Mouse (Mus musculus) forebrain, embryonic 13.5 days (tissue): ENCODE measurements at regions not wholly inside any gene's neighbourhood (a gene's known extent, or its start where the extent isn't known, plus 50 kb on each side); places are given as distances from the start of the nearest gene placed in this dataset.
"Not testable (repeated sequence)": the region's sequence is repeated elsewhere in the genome, so short reads cannot be mapped to it uniquely, and the experiment has no call there.

ENCODE experiments used
- ATAC-seq: fragments of 200-750 bp; cut with Nextera tagmentation; 2 replicates; pipeline ENCODE4 v1.8.0; 2017
- H3K27ac ChIP-seq: fragments of 300-500 bp; sonication (generic); 2 replicates; pipeline ENCODE4 v1.5.1; 2015; ENCODE audit warnings: inconsistent platforms, mild to moderate bottlenecking, moderate library complexity
- H3K27me3 ChIP-seq: fragments of 300-500 bp; sonication (generic); 2 replicates; pipeline ENCODE4 v1.6.1; 2015; ENCODE audit warnings: mild to moderate bottlenecking, inconsistent platforms
- H3K36me3 ChIP-seq: fragments of 300-500 bp; sonication (generic); 2 replicates; pipeline ENCODE4 v1.6.1; 2015; ENCODE audit warnings: mild to moderate bottlenecking, inconsistent platforms; ENCODE audit not compliant: poor library complexity, severe bottlenecking
- H3K4me1 ChIP-seq: fragments of 300-500 bp; sonication (generic); 2 replicates; pipeline ENCODE4 v1.6.1; 2015; ENCODE audit warnings: inconsistent platforms
- H3K4me2 ChIP-seq: fragments of 300-500 bp; sonication (generic); 2 replicates; pipeline ENCODE4 v1.6.1; 2015; ENCODE audit warnings: inconsistent platforms, mild to moderate bottlenecking, moderate library complexity
- H3K4me3 ChIP-seq: fragments of 300-500 bp; sonication (generic); 2 replicates; pipeline ENCODE4 v1.5.1; 2015; ENCODE audit warnings: mild to moderate bottlenecking, inconsistent platforms
- H3K9ac ChIP-seq: fragments of 300-500 bp; sonication (generic); 2 replicates; pipeline ENCODE4 v1.6.1; 2015; ENCODE audit warnings: mild to moderate bottlenecking, inconsistent platforms
- H3K9me3 ChIP-seq: fragments of 300-500 bp; sonication (generic); replicated peaks from 2 replicates; pipeline ENCODE4 v1.6.1; 2016; ENCODE audit warnings: inconsistent platforms
- WGBS: fragments of 180-500 bp; shearing (Covaris S2); methylation state at CpG from one replicate; pipeline ENCODE4 v1.1.7; 2015; 5-methylcytosine and 5-hydroxymethylcytosine counted together

- H3K27me3 ChIP-seq, result no peaks in the 10 kb centered on the region
- H3K9me3 ChIP-seq, result no peaks in the 10 kb centered on the region
- no peak overlapping the region for H3K4me2 ChIP-seq
- H3K27ac ChIP-seq, result no peak overlapping the region
- no peak for ATAC-seq
- H3K4me3 ChIP-seq, result no peak overlapping the region
- H3K4me1 ChIP-seq, result no peaks in the 10 kb centered on the region
- no peak overlapping the region for H3K9ac ChIP-seq
- H3K36me3 ChIP-seq, result no peaks in the 10 kb centered on the region
These were observed 610.5 kb upstream of the Slc8a1 start for GRCm38 (mm10) chr17:82348636-82349035.

- H3K4me2 ChIP-seq, result no peak overlapping the region
- 95% methylated on average over 5 of the region's 5 CpGs for WGBS
- H3K9ac ChIP-seq, result no peak overlapping the region
- H3K36me3 ChIP-seq, result no peaks in the 10 kb centered on the region
- no peak overlapping the region for H3K4me3 ChIP-seq
- H3K27me3 ChIP-seq, result no peaks in the 10 kb centered on the region
- no peaks in the 10 kb centered on the region for H3K4me1 ChIP-seq
- H3K9me3 ChIP-seq, result no peaks in the 10 kb centered on the region
- H3K27ac ChIP-seq, result no peak overlapping the region
- no peak for ATAC-seq
These were observed 593.3 kb upstream of the Slc8a1 start for GRCm38 (mm10) chr17:82331429-82331828.

GRCm38 (mm10) chr17:82312191-82312590, 574.0 kb upstream of the Slc8a1 start:
- ATAC-seq, result no peak
- Histone ChIP-seq H3K4me3 (no peak overlapping the region), H3K27ac (no peak overlapping the region), H3K9ac (no peak overlapping the region), H3K4me1 (no peaks in the 10 kb centered on the region), H3K9me3 (no peaks in the 10 kb centered on the region), H3K4me2 (no peak overlapping the region), H3K36me3 (no peaks in the 10 kb centered on the region), H3K27me3 (no peaks in the 10 kb centered on the region)
- 69% methylated on average over 5 of the region's 5 CpGs for WGBS

GRCm38 (mm10) chr17:82306347-82306746, 568.2 kb upstream of the Slc8a1 start:
- Histone ChIP-seq H3K4me2 (no peak overlapping the region), H3K9ac (no peak overlapping the region), H3K9me3 (no peaks in the 10 kb centered on the region), H3K27ac (no peak overlapping the region), H3K36me3 (no peaks in the 10 kb centered on the region), H3K27me3 (no peaks in the 10 kb centered on the region), H3K4me1 (no peaks in the 10 kb centered on the region), H3K4me3 (no peak overlapping the region)
- ATAC-seq, result no peak

- Histone ChIP-seq H3K27me3 (no peaks in the 10 kb centered on the region), H3K9ac (no peak overlapping the region), H3K4me2 (no peak overlapping the region), H3K27ac (no peak overlapping the region), H3K4me1 (no peaks in the 10 kb centered on the region), H3K4me3 (no peak overlapping the region), H3K36me3 (no peaks in the 10 kb centered on the region), H3K9me3 (no peaks in the 10 kb centered on the region)
- WGBS, result 84% methylated on average over 3 of the region's 3 CpGs
- ATAC-seq, result no peak
These were observed 539.6 kb upstream of the Slc8a1 start for GRCm38 (mm10) chr17:82277728-82278127.

- no peaks in the 10 kb centered on the region for H3K27me3 ChIP-seq
- no peak overlapping the region for H3K4me2 ChIP-seq
- H3K9me3 ChIP-seq, result no peaks in the 10 kb centered on the region
- no peak overlapping the region for H3K9ac ChIP-seq
- no peaks in the 10 kb centered on the region for H3K36me3 ChIP-seq
- 85% methylated on average over 4 of the region's 4 CpGs for WGBS
- no peaks in the 10 kb centered on the region for H3K4me1 ChIP-seq
- no peak for ATAC-seq
- H3K4me3 ChIP-seq, result no peak overlapping the region
- H3K27ac ChIP-seq, result no peak overlapping the region
These were observed 535.8 kb upstream of the Slc8a1 start for GRCm38 (mm10) chr17:82273946-82274345.

GRCm38 (mm10) chr17:82272845-82273244, 534.7 kb upstream of the Slc8a1 start:
- Histone ChIP-seq H3K4me1 (no peaks in the 10 kb centered on the region), H3K9me3 (no peaks in the 10 kb centered on the region), H3K27me3 (no peaks in the 10 kb centered on the region), H3K9ac (no peak overlapping the region), H3K27ac (no peak overlapping the region), H3K36me3 (no peaks in the 10 kb centered on the region), H3K4me2 (no peak overlapping the region), H3K4me3 (no peak overlapping the region)
- 87% methylated on average over 1 of the region's 1 CpGs for WGBS
- no peak for ATAC-seq

GRCm38 (mm10) chr17:82266842-82267241, 528.7 kb upstream of the Slc8a1 start:
- 96% methylated on average over 5 of the region's 5 CpGs for WGBS

GRCm38 (mm10) chr17:82252362-82252761, 514.2 kb upstream of the Slc8a1 start:
- Histone ChIP-seq H3K4me2 (no peak overlapping the region), H3K9me3 (no peaks in the 10 kb centered on the region), H3K27ac (no peak overlapping the region), H3K9ac (no peak overlapping the region), H3K4me1 (no peaks in the 10 kb centered on the region), H3K36me3 (no peaks in the 10 kb centered on the region), H3K4me3 (no peak overlapping the region), H3K27me3 (no peaks in the 10 kb centered on the region)
- no peak; the same call in 1 of the 2 replicates for ATAC-seq
- 95% methylated on average over 2 of the region's 2 CpGs for WGBS

More at GRCm38 (mm10) chr17:82266842-82267241, 528.7 kb upstream of the Slc8a1 start:
- not testable (repeated sequence) for H3K4me2 ChIP-seq, H3K4me3 ChIP-seq, H3K36me3 ChIP-seq, ATAC-seq, H3K9me3 ChIP-seq, H3K27ac ChIP-seq, H3K27me3 ChIP-seq, H3K9ac ChIP-seq, H3K4me1 ChIP-seq

GRCm38 (mm10) chr17:82251841-82252240, 513.7 kb upstream of the Slc8a1 start:
- Histone ChIP-seq H3K27me3 (no peaks in the 10 kb centered on the region), H3K4me1 (no peaks in the 10 kb centered on the region), H3K36me3 (no peaks in the 10 kb centered on the region), H3K4me3 (no peak overlapping the region), H3K27ac (no peak overlapping the region), H3K9ac (no peak overlapping the region), H3K4me2 (no peak overlapping the region), H3K9me3 (no peaks in the 10 kb centered on the region)
- ATAC-seq, result no peak; the same call in 1 of the 2 replicates

- Histone ChIP-seq H3K27me3 (no peaks in the 10 kb centered on the region), H3K9me3 (no peaks in the 10 kb centered on the region), H3K4me3 (no peak overlapping the region), H3K4me1 (no peaks in the 10 kb centered on the region), H3K27ac (no peak overlapping the region), H3K4me2 (no peak overlapping the region), H3K9ac (no peak overlapping the region), H3K36me3 (no peaks in the 10 kb centered on the region)
- WGBS, result 50% methylated on average over 1 of the region's 1 CpGs
- no peak for ATAC-seq
These were observed 500.2 kb upstream of the Slc8a1 start for GRCm38 (mm10) chr17:82238361-82238760.

- Histone ChIP-seq H3K9ac (no peak overlapping the region), H3K4me1 (no peaks in the 10 kb centered on the region), H3K36me3 (no peaks in the 10 kb centered on the region), H3K4me3 (no peak overlapping the region), H3K27ac (no peak overlapping the region), H3K9me3 (no peaks in the 10 kb centered on the region), H3K27me3 (no peaks in the 10 kb centered on the region), H3K4me2 (no peak overlapping the region)
- no peak for ATAC-seq
- 96% methylated on average over 2 of the region's 2 CpGs for WGBS
These were observed 499.3 kb upstream of the Slc8a1 start for GRCm38 (mm10) chr17:82237456-82237855.

GRCm38 (mm10) chr17:82215728-82216623, 477.8 kb upstream of the Slc8a1 start:
- Histone ChIP-seq H3K4me3 (no peak overlapping the region), H3K4me1 (no peaks in the 10 kb centered on the region), H3K9ac (no peak overlapping the region), H3K9me3 (no peaks in the 10 kb centered on the region), H3K36me3 (no peaks in the 10 kb centered on the region), H3K27me3 (no peaks in the 10 kb centered on the region), H3K4me2 (no peak overlapping the region), H3K27ac (no peak overlapping the region)
- 82% methylated on average over 5 of the region's 5 CpGs for WGBS
- peak; percentile 89 for ATAC-seq
